Mouse (Mus musculus): ENCODE results near the gene Tnfaip1.
"Not testable (repeated sequence)": the region's sequence is repeated elsewhere in the genome, so short reads cannot be mapped to it uniquely, and the experiment has no call there.

Tnfaip1 gene

DNA sequence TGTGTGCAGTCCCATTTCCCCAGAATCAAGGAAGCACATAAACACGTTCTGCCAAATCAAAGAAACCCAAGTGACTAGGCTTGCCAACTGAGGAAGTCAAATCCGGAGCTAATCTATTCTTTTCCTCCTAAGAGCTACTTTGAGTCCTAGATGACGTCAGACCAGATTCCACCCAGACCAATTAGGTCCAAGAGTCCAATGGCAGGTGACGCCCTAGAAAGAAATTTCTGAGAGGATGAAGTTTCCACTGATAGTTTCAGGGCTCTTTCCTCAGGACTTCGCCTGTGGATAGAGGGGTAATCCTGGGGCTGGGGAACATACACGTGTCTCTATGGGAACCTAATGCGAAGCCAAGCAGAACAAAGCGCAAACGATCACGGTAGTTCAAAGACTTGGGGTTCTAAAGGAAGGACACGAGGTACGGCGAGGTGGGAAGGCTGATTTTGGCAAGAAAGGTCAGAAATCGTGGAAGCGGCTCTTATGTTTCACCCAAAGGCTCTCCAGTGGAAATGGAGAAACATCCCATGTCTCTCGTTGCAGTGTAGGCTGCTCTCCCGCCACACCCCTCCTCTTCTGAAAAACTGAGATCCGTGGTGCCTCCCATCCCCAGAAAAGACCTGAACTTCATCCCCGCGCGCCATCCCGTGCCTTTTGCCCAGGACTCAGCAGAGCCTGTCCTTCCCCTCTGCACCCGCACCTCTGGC lies 604 bp downstream of the Tnfaip1 start:
- peak; percentile 75 for DNase-seq

DNA sequence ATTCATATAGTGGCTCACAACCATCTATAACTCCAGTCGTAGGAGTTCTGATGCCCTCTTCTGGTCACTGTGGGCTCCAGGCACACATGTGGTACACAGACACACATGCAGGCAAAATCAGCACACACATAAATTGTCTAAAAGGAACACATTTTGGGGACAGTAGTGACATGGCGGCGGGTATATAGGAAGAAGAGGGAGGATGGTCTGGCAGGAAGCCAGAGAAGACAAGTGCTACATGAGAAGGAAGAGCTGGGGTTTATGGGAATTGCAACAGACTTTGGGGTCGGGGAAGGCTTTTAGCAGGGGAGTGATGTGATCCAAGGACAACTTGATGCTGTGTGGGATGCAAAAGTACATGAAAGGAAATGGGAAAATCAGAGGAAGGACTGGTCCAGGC lies 1.6 kb downstream of the Tnfaip1 start:
- DNase-seq = no peak

GRCm38 (mm10) chr11:78531515-78531914 lies 4.6 kb downstream of the Tnfaip1 start:
- DNase-seq = not testable (repeated sequence)

GRCm38 (mm10) chr11:78531046-78531445 lies 5.1 kb downstream of the Tnfaip1 start:
- DNase-seq = peak; percentile 78

GRCm38 (mm10) chr11:78530001-78530400 lies 6.1 kb downstream of the Tnfaip1 start:
- no peak for DNase-seq

DNA sequence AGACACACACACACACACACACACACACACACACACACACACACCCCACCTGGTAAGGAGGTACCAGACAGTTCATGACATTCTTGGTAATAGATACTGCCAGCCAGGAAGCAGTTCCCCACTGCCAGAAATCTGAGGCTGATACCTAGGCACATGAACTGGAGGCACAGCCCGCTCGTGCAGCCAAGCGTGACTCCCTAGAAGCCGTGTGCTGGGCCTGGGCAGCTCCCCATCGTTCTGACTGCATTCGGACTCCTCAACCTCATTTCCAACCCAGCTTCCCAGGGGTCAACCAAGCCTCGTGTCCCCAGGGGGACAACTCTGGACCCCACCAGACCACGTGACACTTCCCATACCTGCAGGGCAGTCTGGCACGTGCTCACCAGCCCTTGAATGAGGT lies 7.4 kb downstream of the Tnfaip1 start:
- no peak for DNase-seq

DNA sequence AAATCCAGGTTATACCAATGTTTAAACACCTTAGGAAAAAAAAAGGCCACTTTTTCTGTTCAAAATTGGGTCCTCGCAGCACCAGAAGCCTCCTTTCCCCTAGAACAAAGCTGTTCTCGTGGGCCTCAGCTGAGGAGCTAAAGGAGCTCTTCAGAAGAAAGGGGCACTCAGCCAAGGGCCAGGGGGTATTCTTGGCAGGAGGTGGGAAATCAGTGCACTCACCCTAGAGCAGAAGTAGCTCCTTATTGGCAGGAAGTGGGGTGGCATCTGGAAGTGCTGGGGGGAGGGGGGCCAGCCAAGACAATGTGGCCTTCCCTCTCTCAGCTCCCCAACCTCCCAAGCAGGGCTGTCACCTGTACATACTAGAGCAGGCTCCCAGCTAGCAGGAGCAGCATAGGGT lies 11.3 kb downstream of the Tnfaip1 start:
- DNase-seq = peak; percentile 65

GRCm38 (mm10) chr11:78523241-78523955 lies 12.7 kb downstream of the Tnfaip1 start:
- peak; percentile 58 for DNase-seq

GRCm38 (mm10) chr11:78522481-78522997 lies 13.6 kb downstream of the Tnfaip1 start:
- DNase-seq = peak; percentile 49

DNA sequence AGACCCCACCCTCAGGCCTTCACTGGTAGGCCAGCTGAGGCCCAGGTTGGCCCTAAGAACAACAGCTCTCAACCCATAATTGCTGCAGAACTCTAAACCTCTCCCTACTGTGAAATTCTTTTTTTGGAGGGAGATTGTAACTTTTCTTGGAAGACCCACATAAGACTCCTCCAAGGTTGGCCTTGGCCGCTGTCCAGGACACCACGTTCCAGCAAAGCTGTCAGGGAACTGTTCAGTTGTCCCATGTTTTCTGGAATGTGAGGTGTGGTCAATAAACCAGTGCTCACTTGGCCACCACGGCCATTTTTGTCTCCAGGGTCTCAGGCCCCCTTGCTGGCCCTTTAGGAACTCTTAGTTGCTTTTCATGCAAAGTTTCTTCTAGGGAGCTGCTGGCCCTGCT lies 14.3 kb downstream of the Tnfaip1 start:
- no peak for DNase-seq

GRCm38 (mm10) chr11:78518931-78519330 lies 17.2 kb downstream of the Tnfaip1 start:
- DNase-seq = no peak

- no peak for DNase-seq
These were observed 20.4 kb downstream of the Tnfaip1 start for GRCm38 (mm10) chr11:78515549-78516325.

DNA sequence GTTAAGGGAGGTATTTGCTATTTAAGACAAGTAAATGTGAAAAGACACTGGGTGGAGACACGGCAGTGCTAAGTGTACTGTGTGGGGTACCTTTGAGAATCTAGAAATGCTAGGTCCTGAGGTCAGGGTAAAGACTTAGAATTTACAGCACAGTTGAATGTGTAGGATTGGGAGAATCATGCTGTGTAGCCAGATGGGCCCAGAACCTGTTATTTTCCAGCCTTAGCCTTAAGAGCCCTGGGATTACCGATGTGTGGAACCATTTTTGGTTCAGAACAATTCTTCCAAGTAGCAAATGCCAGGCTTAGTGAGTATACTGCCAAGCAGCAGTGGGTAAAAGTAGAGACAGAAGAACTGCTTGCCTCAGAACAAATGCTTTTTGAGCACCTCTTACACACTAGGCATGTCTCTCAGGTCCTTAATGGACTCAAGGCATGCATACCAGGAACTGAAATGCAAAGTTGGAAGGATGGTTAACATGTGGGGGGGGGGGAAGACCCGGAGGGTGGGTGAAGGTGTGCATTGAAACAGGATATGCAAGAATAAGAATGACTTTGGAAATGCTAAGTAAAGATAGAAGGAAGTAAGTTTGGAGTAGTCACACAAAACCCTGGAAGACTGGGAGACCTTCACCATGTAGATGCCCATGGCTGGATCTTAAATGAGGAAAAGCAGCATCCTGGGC lies 22.9 kb downstream of the Tnfaip1 start:
- no peak for DNase-seq

DNA sequence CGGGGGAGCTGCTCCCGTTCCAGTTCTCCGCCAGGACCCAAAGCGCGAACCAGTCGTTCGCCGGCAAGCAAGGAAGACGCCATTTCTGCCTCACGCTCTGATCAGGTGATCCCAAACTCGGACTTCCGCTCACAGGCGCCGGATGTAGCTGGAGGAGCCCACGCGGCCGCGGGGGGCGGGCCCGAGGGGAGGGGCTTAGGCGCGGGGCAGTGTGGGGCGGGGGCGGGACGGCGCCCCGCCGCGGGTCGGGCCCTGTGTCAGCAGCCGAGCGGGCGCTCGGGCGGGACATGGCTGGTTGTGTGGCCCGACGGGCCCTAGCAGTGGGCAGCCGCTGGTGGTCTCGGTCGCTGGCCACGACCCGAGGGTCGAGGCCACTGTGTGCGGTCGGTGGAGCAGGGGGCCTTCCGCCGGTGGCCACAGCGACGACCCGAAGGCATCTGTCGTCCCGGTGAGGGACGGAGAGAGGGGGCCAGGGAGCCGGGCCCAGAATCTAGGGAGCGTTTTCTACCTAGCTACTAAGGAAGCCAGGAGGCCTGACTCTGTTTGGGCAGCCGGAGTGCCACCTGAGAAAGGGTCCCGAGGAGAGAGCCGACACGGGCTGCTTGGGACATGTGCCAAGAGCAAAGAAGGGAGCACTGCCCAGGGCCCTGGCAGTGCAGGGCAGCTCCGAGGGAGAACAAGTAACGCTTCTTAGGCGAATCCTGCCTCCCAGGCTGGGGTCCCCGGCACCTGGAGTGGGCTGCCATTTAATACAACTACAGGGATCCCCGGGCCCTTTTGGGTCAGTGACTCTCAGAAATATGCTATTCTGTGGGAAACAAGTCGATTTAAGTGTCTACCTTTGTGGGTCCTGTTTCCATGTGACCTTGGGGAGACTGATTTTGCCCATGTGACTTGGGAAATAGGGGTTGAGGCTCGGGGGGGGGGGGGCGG lies 23.8 kb downstream of the Tnfaip1 start, which contains the start of the genes Tmem199 and Poldip2:
Gene Tmem199 (minus strand): TSS at position 148 of the 933 bp plus-strand sequence.
Gene Poldip2 (plus strand): TSS at position 169 of the 933 bp plus-strand sequence.
- peak; percentile 94 for DNase-seq

- peak; percentile 47 for DNase-seq
These were observed 27.0 kb downstream of the Tnfaip1 start for GRCm38 (mm10) chr11:78509148-78509547.

GRCm38 (mm10) chr11:78505430-78505829 lies 30.7 kb downstream of the Tnfaip1 start:
- DNase-seq = no peak

DNA sequence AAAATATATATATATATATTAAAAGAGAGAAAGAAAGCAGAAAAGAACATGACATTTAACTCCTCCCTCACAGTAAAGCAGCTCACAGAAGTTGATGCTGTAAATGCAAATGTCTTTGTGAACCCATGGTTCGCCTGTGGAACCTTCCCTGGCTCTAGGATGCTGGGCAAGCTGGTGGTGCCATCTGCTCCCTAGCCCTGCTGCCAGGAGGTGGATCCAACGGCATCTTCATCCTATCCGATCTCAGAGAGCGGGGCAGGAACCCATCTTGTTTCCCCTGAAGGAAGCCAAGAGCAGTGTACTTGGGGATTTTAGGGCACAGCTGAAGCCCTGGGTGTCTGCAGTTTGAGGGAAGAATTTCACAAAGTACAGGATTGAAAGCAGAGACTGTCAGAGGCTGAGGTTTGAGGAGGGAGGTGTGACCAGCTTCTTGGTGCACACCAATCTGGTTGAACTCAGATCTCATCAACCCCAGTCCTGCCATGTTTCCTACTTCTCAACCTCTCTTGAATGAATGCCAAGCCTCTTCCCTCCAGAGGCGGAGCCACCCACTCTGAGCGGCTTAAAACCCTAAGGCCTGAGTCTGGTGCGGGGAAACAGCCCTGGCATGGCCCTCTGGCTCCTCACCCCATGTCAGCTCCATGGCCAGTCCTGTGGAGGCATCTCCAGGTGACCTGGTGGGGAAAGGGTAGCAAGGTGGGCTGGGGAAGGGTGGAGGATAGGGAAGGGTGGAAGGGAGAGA lies 33.1 kb downstream of the Tnfaip1 start, which contains the start of gene Sebox:
Gene Sebox (plus strand): TSS at position 539 of the 742 bp plus-strand sequence.
- DNase-seq = no peak

GRCm38 (mm10) chr11:78501529-78501928 lies 34.6 kb downstream of the Tnfaip1 start:
- no peak for DNase-seq

- no peak for DNase-seq
These were observed 35.4 kb downstream of the Tnfaip1 start for GRCm38 (mm10) chr11:78500623-78501202.

DNA sequence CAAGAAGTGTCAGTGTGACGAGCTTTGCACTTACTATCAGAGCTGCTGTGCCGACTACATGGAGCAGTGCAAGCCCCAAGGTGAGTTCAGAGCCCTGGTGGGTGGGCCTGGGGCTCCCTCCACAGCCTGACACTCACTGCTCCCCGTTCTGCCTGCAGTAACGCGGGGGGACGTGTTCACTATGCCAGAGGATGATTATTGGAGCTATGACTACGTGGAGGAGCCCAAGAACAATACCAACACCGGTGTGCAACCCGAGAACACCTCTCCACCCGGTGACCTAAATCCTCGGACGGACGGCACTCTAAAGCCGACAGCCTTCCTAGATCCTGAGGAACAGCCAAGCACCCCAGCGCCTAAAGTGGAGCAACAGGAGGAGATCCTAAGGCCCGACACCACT lies 36.6 kb downstream of the Tnfaip1 start:
- no peak for DNase-seq
